Mouse (Mus musculus) forebrain, embryonic 16.5 days (tissue): ENCODE measurements at regions not wholly inside any gene's neighbourhood (a gene's known extent, or its start where the extent isn't known, plus 50 kb on each side); places are given as distances from the start of the nearest gene placed in this dataset.

Experiments
- ATAC-seq: fragments of 200-750 bp; cut with Nextera tagmentation; 2 replicates; pipeline ENCODE4 v1.8.0; 2017; ENCODE audit warnings: mild to moderate bottlenecking, moderate library complexity
- H3K27ac ChIP-seq: fragments of 300-500 bp; sonication (generic); 2 replicates; pipeline ENCODE4 v1.5.1; 2014; ENCODE audit warnings: low read length, control low read depth
- H3K27me3 ChIP-seq: fragments of 300-500 bp; sonication (generic); replicated peaks from 2 replicates; pipeline ENCODE4 v1.6.1; 2014; ENCODE audit warnings: low read length; ENCODE audit not compliant: control insufficient read depth, insufficient read depth
- H3K36me3 ChIP-seq: fragments of 300-500 bp; sonication (generic); 2 replicates; pipeline ENCODE4 v1.6.1; 2014; ENCODE audit not compliant: control insufficient read depth, insufficient read depth
- H3K4me1 ChIP-seq: fragments of 300-500 bp; sonication (generic); replicated peaks from 2 replicates; pipeline ENCODE4 v1.6.1; 2014; ENCODE audit warnings: low read length; ENCODE audit not compliant: control insufficient read depth, insufficient read depth
- H3K4me2 ChIP-seq: fragments of 300-500 bp; sonication (generic); 2 replicates; pipeline ENCODE4 v1.6.1; 2014; ENCODE audit warnings: mild to moderate bottlenecking, low read length, control low read depth
- H3K4me3 ChIP-seq: fragments of 300-500 bp; sonication (generic); replicated peaks from 2 replicates; pipeline ENCODE4 v1.5.1; 2014; ENCODE audit warnings: mild to moderate bottlenecking, low read length, control low read depth
- H3K9ac ChIP-seq: fragments of 300-500 bp; sonication (generic); replicated peaks from 2 replicates; pipeline ENCODE4 v1.6.1; 2014; ENCODE audit warnings: low read depth, low read length, control low read depth
- H3K9me3 ChIP-seq: fragments of 300-500 bp; sonication (generic); 2 replicates; pipeline ENCODE4 v1.6.1; 2016; ENCODE audit warnings: low read length; ENCODE audit not compliant: control insufficient read depth
- WGBS: fragments of 180-500 bp; shearing (Covaris S2); extraction: QIAGEN DNeasy Blood & Tissue Kit; methylation state at CpG from one replicate; pipeline ENCODE4 v1.1.7; 2014; 5-methylcytosine and 5-hydroxymethylcytosine counted together

DNA sequence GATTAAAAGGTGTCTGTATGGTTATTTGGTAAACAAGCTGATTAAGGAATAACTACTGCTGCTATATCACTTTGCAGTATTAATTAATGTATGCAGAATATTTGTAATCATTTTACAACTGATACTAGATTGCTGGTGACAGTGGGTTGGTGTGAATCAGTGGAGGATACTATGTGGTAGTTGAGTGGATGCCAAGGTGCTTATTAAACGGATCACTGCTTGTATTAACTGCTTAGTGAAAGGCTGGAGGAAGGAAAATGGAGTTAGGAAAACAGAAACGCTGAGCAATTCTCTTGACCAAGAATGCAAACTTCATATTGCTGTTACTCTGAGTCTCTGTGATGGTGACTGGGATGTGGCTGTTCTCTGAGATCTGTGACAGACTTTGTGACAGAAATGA, 86.8 kb upstream of the D1Pas1 start:
- Histone ChIP-seq H3K9me3 (no peaks in the 10 kb centered on the region), H3K27me3 (no peaks in the 10 kb centered on the region), H3K4me1 (no peaks in the 10 kb centered on the region), H3K4me2 (no peak overlapping the region), H3K27ac (no peak overlapping the region), H3K4me3 (no peak overlapping the region), H3K36me3 (no peaks in the 10 kb centered on the region), H3K9ac (no peak overlapping the region)
- no peak for ATAC-seq
- 44% methylated on average over 2 of the region's 2 CpGs for WGBS

DNA sequence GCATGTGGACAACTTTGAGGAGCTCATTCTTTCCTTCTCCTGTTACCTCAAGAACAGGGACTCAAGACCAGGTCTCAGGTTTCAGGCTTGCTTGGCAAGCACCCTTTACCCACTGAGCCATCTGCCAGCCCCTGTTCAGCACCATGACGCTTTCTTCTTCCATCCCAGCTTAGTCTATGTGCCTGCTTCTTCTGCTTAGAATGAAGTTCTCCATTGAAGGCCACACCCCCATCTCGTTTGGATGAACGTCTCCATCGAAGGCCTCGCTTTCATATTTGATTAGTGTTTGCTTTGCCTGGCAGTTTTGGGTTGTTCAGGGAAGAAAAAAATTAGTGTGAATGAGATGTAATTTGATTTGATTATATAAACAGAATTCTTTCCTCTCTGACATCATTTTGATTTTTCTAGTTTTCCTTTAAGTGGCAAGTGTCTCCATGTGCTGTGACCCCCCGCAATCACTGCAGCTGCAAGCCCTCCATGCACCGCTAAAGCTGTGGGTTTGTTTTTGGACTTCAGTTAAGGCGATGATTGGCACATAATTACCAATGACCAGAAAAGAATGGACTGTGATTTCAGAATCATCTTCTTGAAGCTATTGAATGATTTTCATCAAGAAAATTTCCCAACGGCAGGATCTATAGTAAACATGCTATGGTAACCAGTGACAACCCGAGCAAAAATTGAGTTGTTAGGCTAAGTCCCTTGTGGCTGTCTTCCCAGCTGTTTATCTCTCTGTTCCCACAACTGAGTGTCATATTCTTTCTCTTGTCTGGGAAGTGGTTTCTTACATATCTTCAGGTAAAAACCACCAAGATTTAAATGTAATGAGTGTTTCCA, 106.4 kb upstream of the D1Pas1 start:
- Histone ChIP-seq H3K9ac (no peak overlapping the region), H3K4me3 (no peak overlapping the region), H3K27me3 (no peaks in the 10 kb centered on the region), H3K4me2 (no peak overlapping the region), H3K36me3 (no peaks in the 10 kb centered on the region), H3K9me3 (no peaks in the 10 kb centered on the region), H3K27ac (no peak overlapping the region), H3K4me1 (no peaks in the 10 kb centered on the region)
- peak; percentile 57 for ATAC-seq
- 74% methylated on average over 10 of the region's 10 CpGs for WGBS

DNA sequence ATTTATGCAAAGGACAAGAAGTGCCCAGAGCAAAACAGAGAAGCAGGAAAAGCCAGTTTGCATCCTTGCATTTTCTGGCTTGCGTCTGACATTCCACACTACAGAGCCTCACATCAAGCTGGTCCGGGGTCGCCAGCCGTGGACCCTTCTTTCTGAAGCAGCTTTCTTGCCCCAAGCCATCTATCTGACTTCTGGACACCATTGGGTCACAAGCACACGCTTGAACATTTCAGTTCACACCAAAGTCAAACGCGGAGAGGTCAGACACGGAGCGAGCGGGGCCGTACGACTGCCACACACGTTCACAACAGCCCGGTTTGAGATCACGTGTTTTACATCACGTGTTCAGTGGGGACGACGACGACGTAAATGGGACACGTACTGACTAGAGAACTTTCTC, 108.9 kb upstream of the D1Pas1 start:
- no peaks in the 10 kb centered on the region for H3K4me1 ChIP-seq
- H3K36me3 ChIP-seq, result no peaks in the 10 kb centered on the region
- H3K9ac ChIP-seq, result no peak overlapping the region
- ATAC-seq, result no peak
- WGBS, result 93% methylated on average over 21 of the region's 21 CpGs
- H3K27me3 ChIP-seq, result no peaks in the 10 kb centered on the region
- H3K4me2 ChIP-seq, result no peak overlapping the region
- H3K4me3 ChIP-seq, result no peak overlapping the region
- no peaks in the 10 kb centered on the region for H3K9me3 ChIP-seq
- no peak overlapping the region for H3K27ac ChIP-seq

DNA sequence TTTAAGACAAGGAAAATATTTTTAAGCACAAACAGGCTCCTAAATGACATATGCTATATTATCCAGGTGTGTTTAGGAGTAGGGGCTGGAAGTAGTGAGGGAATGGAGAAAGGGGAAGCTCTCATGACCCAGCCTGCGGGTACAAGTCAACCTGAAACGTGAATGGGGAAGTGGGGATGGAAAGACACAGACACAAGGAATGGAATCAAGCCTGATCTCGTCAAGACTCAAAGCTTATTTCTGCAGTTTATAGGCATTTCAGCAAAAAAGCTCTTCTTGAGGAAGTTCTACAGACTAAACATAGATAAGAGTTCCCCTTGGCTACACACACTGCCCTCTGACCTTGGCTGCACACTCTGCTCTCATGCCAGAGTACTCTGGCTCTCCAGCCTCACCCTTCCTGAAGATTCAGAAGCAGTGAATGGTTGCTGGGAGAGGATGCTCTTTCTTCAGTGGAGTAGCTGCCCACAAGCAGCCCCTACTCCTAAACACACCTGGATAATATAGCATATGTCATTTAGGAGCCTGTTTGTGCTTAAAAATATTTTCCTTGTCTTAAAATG, 106.4 kb upstream of the Rrp15 start:
- H3K27me3 ChIP-seq, result 0 out of 2 replicates have a peak, but pooled peaks cover 2% of the 10 kb centered on the region
- H3K4me3 ChIP-seq, result no peak overlapping the region
- no peak overlapping the region for H3K9ac ChIP-seq
- H3K36me3 ChIP-seq, result no peaks in the 10 kb centered on the region
- H3K9me3 ChIP-seq, result no peaks in the 10 kb centered on the region
- no peak for ATAC-seq
- no peak overlapping the region for H3K27ac ChIP-seq
- WGBS, result 89% methylated on average over 3 of the region's 3 CpGs
- H3K4me1 ChIP-seq, result no peaks in the 10 kb centered on the region
- no peak overlapping the region for H3K4me2 ChIP-seq

DNA sequence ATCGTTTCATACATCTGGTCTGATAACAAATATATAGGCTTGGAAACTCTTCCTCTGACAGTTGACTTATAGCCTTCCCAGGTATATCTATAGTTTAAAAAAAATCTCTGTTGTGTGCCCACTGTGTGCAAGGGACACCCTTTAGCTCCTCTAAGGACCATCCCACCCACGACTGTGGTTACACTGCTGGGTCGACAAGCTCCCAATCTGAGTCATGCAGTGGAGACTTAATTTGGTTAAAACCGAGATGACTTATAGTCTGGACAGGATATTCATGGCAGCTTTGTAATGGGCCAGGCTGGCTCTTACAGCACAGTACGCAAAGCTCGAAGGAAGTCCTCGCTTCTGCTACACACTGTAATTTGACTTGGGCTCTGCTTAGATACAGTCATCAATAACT, 96.1 kb upstream of the Rrp15 start:
- 94% methylated on average over 7 of the region's 7 CpGs for WGBS
- Histone ChIP-seq H3K9ac (no peak overlapping the region), H3K27me3 (no peaks in the 10 kb centered on the region), H3K4me2 (no peak overlapping the region), H3K4me3 (no peak overlapping the region), H3K4me1 (no peaks in the 10 kb centered on the region), H3K36me3 (no peaks in the 10 kb centered on the region), H3K27ac (no peak overlapping the region), H3K9me3 (no peaks in the 10 kb centered on the region)
- no peak for ATAC-seq

DNA sequence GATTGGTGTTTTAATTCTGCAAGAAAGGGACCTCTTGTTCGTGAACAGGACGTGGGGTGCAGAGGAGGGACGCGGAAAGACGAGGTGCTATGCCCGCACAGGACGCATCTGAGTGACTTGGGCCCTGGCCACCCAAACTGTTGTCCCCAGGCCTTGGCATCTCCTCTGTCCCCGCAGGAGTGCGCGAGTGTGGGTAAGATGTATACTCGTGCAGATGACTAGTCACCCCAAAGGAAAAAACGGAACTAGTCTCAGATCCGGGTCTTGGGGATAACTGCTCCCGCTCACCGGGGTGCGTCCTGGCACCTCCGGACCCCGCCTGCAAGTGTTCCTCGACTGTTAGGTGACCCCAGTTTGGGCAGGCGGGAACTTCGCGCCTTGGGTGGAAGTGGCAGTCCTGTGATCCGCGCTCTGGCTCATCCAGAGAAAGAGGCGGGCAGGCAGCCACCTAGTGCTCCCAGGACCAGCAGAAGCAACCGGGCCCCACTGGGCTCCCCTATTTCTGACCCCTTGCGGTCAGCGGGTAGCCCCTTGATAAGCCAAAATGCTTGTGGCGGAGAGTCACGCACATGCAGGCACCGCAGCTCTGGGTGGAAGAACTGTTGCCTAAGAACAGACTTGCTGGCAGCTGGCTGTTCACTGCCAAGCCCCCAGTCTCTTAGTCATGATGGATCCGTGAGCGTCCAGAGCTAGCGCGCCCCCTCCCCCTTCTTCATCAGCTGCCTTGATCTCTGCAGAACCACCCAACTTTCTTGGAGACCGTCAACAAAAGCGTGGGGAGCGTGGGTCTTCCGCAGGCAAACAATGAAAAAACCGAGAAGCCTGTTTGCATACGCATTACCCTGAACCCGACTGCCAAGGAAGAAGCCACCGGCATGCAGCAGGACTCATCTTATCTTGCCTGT, 85.0 kb upstream of the Rrp15 start:
- H3K9me3 ChIP-seq, result no peaks in the 10 kb centered on the region
- H3K4me1 ChIP-seq, result peaks cover 18% of the 10 kb centered on the region
- peak overlapping the region; percentile 46 for H3K4me3 ChIP-seq
- peak; percentile 84 for ATAC-seq
- H3K27ac ChIP-seq, result no peak overlapping the region
- H3K27me3 ChIP-seq, result peaks cover 3% of the 10 kb centered on the region; the same call in 1 of the 2 replicates
- 1% methylated on average over 43 of the region's 43 CpGs for WGBS
- H3K36me3 ChIP-seq, result no peaks in the 10 kb centered on the region
- H3K4me2 ChIP-seq, result peak overlapping the region; percentile 95
- peak overlapping the region; percentile 54 for H3K9ac ChIP-seq

DNA sequence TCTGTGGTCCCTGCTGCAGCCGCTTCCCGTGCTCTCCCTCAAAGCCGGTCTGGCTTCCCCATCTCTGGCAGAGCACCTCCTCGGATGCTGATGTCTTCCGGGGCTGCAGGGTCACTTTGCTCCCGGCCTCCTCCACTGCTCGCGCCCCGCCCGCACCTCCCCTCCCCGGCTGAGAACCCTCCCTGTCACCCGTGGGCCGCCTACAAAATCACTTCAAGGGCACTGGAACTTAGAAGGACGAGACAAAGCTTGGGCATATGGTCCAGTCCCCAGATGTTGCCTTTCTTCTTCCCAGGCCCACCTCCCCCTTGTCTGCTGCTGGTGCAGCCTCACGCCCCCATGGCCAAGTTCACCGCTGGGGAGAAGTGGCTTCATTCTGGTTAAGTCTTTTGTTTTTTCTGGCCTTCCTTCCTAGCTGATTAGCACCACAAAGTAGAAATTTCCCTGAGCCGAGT, 84.3 kb upstream of the Rrp15 start:
- WGBS, result under 1% methylated on average over 17 of the region's 17 CpGs
- H3K36me3 ChIP-seq, result no peaks in the 10 kb centered on the region
- H3K9ac ChIP-seq, result peak overlapping the region; percentile 54
- H3K4me1 ChIP-seq, result peaks cover 18% of the 10 kb centered on the region
- peak overlapping the region; percentile 46 for H3K4me3 ChIP-seq
- peaks cover 3% of the 10 kb centered on the region; the same call in 1 of the 2 replicates for H3K27me3 ChIP-seq
- peak; percentile 58 for ATAC-seq
- peak overlapping the region; percentile 95 for H3K4me2 ChIP-seq
- H3K27ac ChIP-seq, result no peak overlapping the region
- H3K9me3 ChIP-seq, result no peaks in the 10 kb centered on the region

DNA sequence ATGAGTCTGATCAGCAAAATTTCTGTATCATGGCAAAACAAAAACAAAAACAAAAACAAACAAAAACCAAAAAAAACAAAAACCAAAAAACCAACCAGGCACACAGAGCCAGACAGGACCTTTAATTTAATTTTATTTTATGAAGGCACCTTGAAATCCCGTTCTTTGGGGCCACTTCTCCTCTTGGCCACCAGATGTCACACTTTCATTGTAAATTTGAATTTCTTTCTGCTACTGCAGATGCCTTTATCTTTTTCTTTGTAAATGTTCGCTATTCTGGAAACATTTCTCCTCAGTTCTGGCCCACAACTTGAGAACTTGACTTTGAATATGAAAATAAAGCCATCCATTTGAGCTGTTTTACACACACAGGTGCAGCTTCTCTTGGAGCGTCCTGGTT, 78.6 kb upstream of the Rrp15 start:
- H3K36me3 ChIP-seq, result no peaks in the 10 kb centered on the region
- 24% methylated on average over 3 of the region's 3 CpGs for WGBS
- H3K27me3 ChIP-seq, result no peaks in the 10 kb centered on the region
- H3K9ac ChIP-seq, result no peak overlapping the region
- H3K4me1 ChIP-seq, result 0 out of 2 replicates have a peak, but pooled peaks cover 2% of the 10 kb centered on the region
- H3K4me2 ChIP-seq, result no peak overlapping the region
- H3K4me3 ChIP-seq, result no peak overlapping the region
- no peak for ATAC-seq
- no peaks in the 10 kb centered on the region for H3K9me3 ChIP-seq
- no peak overlapping the region for H3K27ac ChIP-seq
